Mouse (Mus musculus) kidney, adult 2 months (tissue): Measurements from ENCODE around the gene Pnmal2.

ENCODE experiments used
- CTCF ChIP-seq: fragments of 200-500 bp; conservative IDR thresholded peaks from 2 replicates; pipeline ENCODE4 v1.5.1; 2011; ENCODE audit warnings: low read depth, mild to moderate bottlenecking, control low read depth, low read length, moderate library complexity, mixed read lengths; ENCODE audit not compliant: insufficient read depth, insufficient read length
- POLR2A ChIP-seq: fragments of 200-500 bp; IDR thresholded peaks from one replicate; pipeline ENCODE4 v1.6.1; 2011; ENCODE audit warnings: low read depth, low read length, control low read depth

GRCm38 (mm10) chr7:16944061-16944807 lies at the start of gene Pnmal2:
- peak; percentile 43 for TF ChIP-seq POLR2A
- TF ChIP-seq CTCF: no peak
